Mouse (Mus musculus): ENCODE measurements around the gene Evl. TPM values are rescaled to one million over a fixed set of nuclear protein-coding genes. Genes with fewer than 3 reads are reported as not detected.
"Not testable (repeated sequence)": the region's sequence is repeated elsewhere in the genome, so short reads cannot be mapped to it uniquely, and the experiment has no call there.

Evl gene
- 151 and 156 TPM in 2 replicates for polyA plus RNA-seq (2016; fragmentation: Nextera tagmentation; extraction: Ambion mirVana)

DNA sequence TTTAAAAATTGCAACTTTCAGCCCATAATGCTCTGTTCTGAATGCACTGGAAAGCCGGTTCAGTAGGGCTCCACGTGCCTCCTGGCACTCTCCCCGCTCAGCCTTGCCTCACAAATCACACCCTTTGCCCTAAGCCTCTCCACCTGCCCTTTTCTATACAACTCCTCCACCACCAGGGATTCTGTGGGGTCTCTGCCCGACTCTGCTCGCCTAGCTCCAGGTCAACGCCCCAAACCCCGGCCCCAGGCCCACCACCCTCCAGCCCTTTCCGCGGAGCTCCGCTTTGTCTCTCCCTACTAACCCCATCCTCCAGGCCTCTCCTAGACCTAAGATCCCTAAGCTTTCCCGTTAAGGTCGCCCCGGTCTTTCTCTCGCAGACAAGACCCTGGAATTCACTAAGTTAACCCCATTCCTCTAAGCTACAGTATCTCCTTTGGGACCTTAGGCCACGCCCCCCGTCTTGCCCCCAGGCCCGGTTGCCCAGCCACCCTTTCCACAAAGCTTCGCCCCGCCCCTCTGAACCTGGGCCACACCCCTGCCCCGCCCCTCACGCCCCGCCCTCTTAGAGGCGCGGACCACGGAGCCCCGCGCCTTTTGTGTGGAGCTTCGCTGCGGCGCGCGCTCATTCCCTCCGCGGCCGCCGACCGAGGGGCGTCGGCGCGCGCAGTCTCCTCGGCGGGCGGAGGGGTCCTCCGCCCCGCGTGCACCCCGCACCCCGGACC, at the start of gene Evl:
TSS of gene Evl (plus strand) at position 601 of the 722 bp plus-strand sequence.
- no peaks in the 10 kb centered on the region for H3K9me3 ChIP-seq
- H3K27ac ChIP-seq, result peak within 1 kb of the TSS; percentile 89
- peak within 1 kb of the TSS; percentile 69 for H3K4me2 ChIP-seq (replicated peaks)
- H3K27me3 ChIP-seq (replicated peaks), result no peaks in the 10 kb centered on the region
- H3K9ac ChIP-seq, result peak within 1 kb of the TSS; percentile 99
- H3K4me1 ChIP-seq, result peaks cover 33% of the 10 kb centered on the region
- H3K4me3 ChIP-seq, result peak within 1 kb of the TSS; percentile 96
- WGBS, result 1% methylated on average over 49 of the region's 50 CpGs
- no peaks in the 10 kb centered on the region for H3K36me3 ChIP-seq
- ATAC-seq (ENCODE audit: low FRiP score, low read depth), result peak; percentile 86

DNA sequence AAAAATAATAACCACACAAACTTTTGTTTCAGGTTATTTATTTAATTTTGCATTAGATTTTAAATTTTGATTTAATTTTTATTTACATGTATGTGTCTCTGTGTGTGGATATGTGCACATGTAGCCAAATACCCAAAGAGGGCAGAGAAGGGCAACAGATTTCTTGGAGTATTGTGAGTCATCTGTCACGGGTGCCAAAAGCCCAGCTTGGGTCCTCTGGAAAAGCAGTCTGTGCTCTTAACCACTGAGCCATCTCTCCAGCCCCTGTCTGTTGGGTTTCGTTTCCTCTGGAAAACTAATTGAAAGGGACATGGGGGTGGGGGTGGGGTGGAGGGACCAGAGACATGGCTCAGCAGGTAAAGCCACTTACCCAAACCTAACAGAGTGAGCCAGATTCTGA, 48.7 kb upstream of the Evl start:
- no peak for ATAC-seq (ENCODE audit: low FRiP score, low read depth)
- H3K4me1 ChIP-seq, result no peaks in the 10 kb centered on the region
- no peak overlapping the region for H3K4me3 ChIP-seq
- 77% methylated on average over 2 of the region's 2 CpGs for WGBS
- H3K4me2 ChIP-seq (replicated peaks), result no peak overlapping the region
- no peak overlapping the region for H3K9ac ChIP-seq
- no peaks in the 10 kb centered on the region for H3K9me3 ChIP-seq
- no peak overlapping the region for H3K27ac ChIP-seq
- no peaks in the 10 kb centered on the region for H3K27me3 ChIP-seq (replicated peaks)
- peaks cover 3% of the 10 kb centered on the region for H3K36me3 ChIP-seq

DNA sequence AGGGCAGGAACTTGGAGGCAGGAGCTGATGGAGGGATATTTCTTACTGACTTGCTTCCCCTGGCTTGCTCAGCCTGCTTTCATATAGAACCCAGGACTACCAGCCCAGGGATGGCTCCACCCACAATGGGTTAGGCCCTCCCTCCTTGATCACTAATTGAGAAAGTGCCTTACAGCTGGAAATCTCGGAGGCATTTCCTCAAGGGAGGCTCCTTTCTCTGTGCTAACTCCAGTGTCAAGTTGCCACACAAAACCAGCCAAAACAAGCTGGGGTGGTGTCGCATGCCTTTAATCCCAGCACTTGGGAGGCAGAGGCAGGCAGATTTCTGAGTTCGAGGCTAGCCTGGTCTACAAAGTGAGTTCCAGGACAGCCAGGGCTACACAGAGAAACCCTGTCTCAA, 47.5 kb upstream of the Evl start:
- H3K36me3 ChIP-seq; H3K4me3 ChIP-seq; H3K9me3 ChIP-seq; H3K4me2 ChIP-seq (replicated peaks); H3K27ac ChIP-seq; H3K27me3 ChIP-seq (replicated peaks); H3K9ac ChIP-seq; ATAC-seq (ENCODE audit: low FRiP score, low read depth); H3K4me1 ChIP-seq: not testable (repeated sequence)
- WGBS, result 86% methylated on average over 3 of the region's 3 CpGs

DNA sequence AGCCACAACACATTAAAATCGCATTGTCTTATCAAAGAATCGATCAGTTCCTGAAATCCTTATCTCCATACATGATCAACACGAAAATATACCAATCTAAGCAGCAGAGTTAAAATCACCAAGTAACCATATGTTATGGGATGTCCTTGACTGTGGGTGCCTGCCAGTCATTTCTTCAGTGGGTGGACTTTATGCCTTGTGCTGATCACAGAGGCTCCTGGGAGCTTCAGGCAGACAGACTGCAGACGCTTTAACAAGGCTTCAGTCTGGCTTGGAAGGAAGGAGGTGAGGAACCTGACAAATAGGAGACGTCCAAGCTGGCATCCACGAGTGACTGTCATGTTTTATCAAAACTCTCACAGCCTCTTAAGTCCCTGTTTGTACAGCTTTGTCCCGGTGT, 43.9 kb upstream of the Evl start:
- Histone ChIP-seq H3K4me1 (no peaks in the 10 kb centered on the region), H3K27me3 (replicated peaks) (no peaks in the 10 kb centered on the region), H3K9ac (no peak overlapping the region), H3K36me3 (peaks cover 30% of the 10 kb centered on the region), H3K27ac (no peak overlapping the region), H3K9me3 (no peaks in the 10 kb centered on the region), H3K4me2 (replicated peaks) (no peak overlapping the region), H3K4me3 (no peak overlapping the region)
- 76% methylated on average over 7 of the region's 7 CpGs for WGBS
- no peak for ATAC-seq (ENCODE audit: low FRiP score, low read depth)

DNA sequence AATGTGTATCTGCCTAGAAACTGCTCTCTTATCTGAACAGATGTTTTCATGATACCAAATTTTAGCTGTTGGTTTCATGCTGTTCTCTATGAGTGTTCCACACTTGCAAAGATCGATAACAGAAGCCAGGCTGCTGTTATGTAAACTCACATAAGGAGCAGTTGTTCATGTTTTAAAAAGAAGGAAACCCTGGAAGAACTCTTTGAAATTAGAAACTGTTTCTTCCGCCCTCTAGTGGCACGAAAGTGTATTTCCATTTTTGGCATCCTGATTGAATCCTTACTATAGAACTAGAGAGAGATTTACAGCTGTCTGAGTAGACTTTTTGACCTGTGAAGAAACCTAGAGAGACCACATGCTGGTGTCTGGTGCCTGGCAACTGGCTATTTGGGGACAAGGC, 43.5 kb upstream of the Evl start:
- Histone ChIP-seq H3K27ac (no peak overlapping the region), H3K27me3 (replicated peaks) (no peaks in the 10 kb centered on the region), H3K9ac (no peak overlapping the region), H3K36me3 (peaks cover 34% of the 10 kb centered on the region), H3K4me3 (no peak overlapping the region), H3K4me1 (no peaks in the 10 kb centered on the region), H3K9me3 (no peaks in the 10 kb centered on the region), H3K4me2 (replicated peaks) (no peak overlapping the region)
- WGBS, result 11% methylated on average over 3 of the region's 3 CpGs
- ATAC-seq (ENCODE audit: low FRiP score, low read depth), result no peak

DNA sequence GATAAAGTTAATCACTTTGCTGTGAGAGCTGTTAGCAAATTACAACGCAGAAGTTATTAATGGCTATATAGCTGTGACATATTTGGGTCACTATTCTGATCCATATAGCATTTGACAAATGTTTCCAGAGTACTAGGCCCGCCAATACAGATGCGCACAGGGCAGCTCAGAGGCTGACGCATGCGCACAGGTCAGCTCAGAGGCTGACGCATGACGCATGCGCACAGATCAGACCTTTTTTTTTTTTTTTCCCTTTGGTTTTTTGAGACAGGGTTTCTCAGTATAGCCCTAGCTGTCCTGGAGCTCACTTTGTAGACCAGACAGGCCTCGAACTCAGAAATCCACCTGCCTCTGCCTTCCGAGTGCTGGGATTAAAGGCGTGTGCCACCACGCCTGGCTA, 39.1 kb upstream of the Evl start:
- H3K4me2 ChIP-seq (replicated peaks), result no peak overlapping the region
- no peak overlapping the region for H3K27ac ChIP-seq
- no peak overlapping the region for H3K4me3 ChIP-seq
- 97% methylated on average over 12 of the region's 12 CpGs for WGBS
- H3K36me3 ChIP-seq, result peaks cover 60% of the 10 kb centered on the region
- H3K9me3 ChIP-seq, result no peaks in the 10 kb centered on the region
- H3K27me3 ChIP-seq (replicated peaks), result no peaks in the 10 kb centered on the region
- no peak overlapping the region for H3K9ac ChIP-seq
- no peak for ATAC-seq (ENCODE audit: low FRiP score, low read depth)
- no peaks in the 10 kb centered on the region for H3K4me1 ChIP-seq

- no peaks in the 10 kb centered on the region for H3K27me3 ChIP-seq (replicated peaks)
- H3K4me1 ChIP-seq, result no peaks in the 10 kb centered on the region
- H3K4me3 ChIP-seq, result no peak overlapping the region
- no peak overlapping the region for H3K27ac ChIP-seq
- ATAC-seq (ENCODE audit: low FRiP score, low read depth), result no peak
- no peaks in the 10 kb centered on the region for H3K9me3 ChIP-seq
- H3K4me2 ChIP-seq (replicated peaks), result no peak overlapping the region
- H3K36me3 ChIP-seq, result peaks cover 77% of the 10 kb centered on the region
- WGBS, result 81% methylated on average over 8 of the region's 8 CpGs
- H3K9ac ChIP-seq, result no peak overlapping the region
Observed at GRCm38 (mm10) chr12:108519374-108519773, 35.1 kb upstream of the Evl start.

DNA sequence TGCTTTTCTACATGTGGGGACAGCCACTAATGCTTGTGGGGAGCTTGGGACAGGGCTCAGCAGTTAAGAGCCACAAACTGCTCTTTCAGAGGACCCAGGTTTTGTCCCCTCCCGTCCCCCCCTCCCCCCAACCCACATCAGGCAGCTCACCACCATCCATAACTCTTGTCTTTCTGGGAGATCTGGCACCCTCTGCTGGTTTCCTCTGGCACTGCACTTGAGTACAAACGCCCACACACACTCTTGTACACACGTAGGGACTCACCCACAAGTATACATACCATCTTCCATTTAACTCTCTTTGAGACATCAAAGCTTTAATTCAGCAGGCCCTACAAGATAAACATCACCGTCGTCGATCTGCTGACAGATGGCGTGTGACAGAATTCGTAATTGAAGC, 25.3 kb upstream of the Evl start:
- 58% methylated on average over 8 of the region's 8 CpGs for WGBS
- no peak overlapping the region for H3K4me3 ChIP-seq
- H3K9ac ChIP-seq, result no peak overlapping the region
- H3K4me2 ChIP-seq (replicated peaks), result no peak overlapping the region
- H3K9me3 ChIP-seq, result no peaks in the 10 kb centered on the region
- H3K4me1 ChIP-seq, result no peaks in the 10 kb centered on the region
- H3K27ac ChIP-seq, result no peak overlapping the region
- ATAC-seq (ENCODE audit: low FRiP score, low read depth), result no peak
- no peaks in the 10 kb centered on the region for H3K27me3 ChIP-seq (replicated peaks)
- H3K36me3 ChIP-seq, result peaks cover 60% of the 10 kb centered on the region

- H3K9me3 ChIP-seq, result no peaks in the 10 kb centered on the region
- H3K4me2 ChIP-seq (replicated peaks), result no peak overlapping the region
- no peak overlapping the region for H3K4me3 ChIP-seq
- no peak overlapping the region for H3K27ac ChIP-seq
- H3K36me3 ChIP-seq, result peaks cover 65% of the 10 kb centered on the region
- 93% methylated on average over 11 of the region's 11 CpGs for WGBS
- H3K4me1 ChIP-seq, result no peaks in the 10 kb centered on the region
- no peaks in the 10 kb centered on the region for H3K27me3 ChIP-seq (replicated peaks)
- ATAC-seq (ENCODE audit: low FRiP score, low read depth), result no peak
- no peak overlapping the region for H3K9ac ChIP-seq
Observed at GRCm38 (mm10) chr12:108534484-108534883, 20.0 kb upstream of the Evl start.

DNA sequence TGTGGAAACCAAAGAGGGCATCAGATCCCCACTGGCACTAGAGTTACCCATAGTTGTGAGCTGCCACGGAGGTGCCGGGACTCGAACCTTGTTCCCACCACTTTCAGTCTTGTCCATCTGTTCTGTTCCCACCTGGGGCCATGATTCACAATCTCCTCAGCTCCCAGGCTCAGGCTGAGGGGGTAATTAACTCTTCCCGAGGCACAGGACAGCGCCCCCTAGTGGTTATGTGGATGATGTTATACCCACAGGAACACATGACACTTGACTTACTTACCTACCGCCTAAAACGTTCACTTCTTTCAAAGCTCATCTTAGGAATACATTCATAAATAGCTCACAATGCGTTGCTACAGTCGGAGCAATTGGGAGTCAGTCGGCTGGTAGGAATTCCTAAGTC, 18.1 kb upstream of the Evl start:
- Histone ChIP-seq H3K4me2 (replicated peaks) (no peak overlapping the region), H3K4me1 (no peaks in the 10 kb centered on the region), H3K9me3 (no peaks in the 10 kb centered on the region), H3K4me3 (no peak overlapping the region), H3K27me3 (replicated peaks) (no peaks in the 10 kb centered on the region), H3K9ac (no peak overlapping the region), H3K27ac (no peak overlapping the region), H3K36me3 (peaks cover 56% of the 10 kb centered on the region)
- ATAC-seq (ENCODE audit: low FRiP score, low read depth), result no peak
- WGBS, result 73% methylated on average over 10 of the region's 10 CpGs

DNA sequence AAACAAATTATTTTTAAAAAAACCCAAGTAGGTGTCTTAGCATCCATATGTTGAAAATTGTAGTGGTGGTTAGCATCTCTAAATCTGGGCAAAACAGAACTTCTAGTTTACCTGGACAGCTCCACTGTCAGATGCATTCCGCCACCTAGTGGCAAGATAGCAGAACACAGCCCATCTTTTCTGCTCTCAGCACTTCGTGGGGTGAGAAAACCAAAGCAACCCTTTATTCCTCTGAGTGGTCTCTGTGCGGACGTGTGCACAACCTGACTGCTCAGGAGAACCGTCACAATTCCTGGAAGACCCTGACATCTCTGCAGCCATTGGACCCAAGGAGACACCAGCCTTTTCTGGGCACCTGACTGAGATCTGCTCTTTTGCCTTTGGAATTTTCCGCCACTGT, 13.4 kb upstream of the Evl start:
- H3K9me3 ChIP-seq, result no peaks in the 10 kb centered on the region
- H3K36me3 ChIP-seq, result peaks cover 34% of the 10 kb centered on the region
- no peak overlapping the region for H3K4me3 ChIP-seq
- H3K27me3 ChIP-seq (replicated peaks), result no peaks in the 10 kb centered on the region
- ATAC-seq (ENCODE audit: low FRiP score, low read depth), result peak; percentile 17; the same call in 1 of the 2 replicates
- no peak overlapping the region for H3K4me2 ChIP-seq (replicated peaks)
- 31% methylated on average over 6 of the region's 6 CpGs for WGBS
- peaks cover 2% of the 10 kb centered on the region; the same call in 1 of the 2 replicates for H3K4me1 ChIP-seq
- H3K9ac ChIP-seq, result no peak overlapping the region
- no peak overlapping the region for H3K27ac ChIP-seq

- WGBS, result 6% methylated on average over 10 of the region's 10 CpGs
- no peaks in the 10 kb centered on the region for H3K27me3 ChIP-seq (replicated peaks)
- H3K36me3 ChIP-seq, result no peaks in the 10 kb centered on the region
- peak overlapping the region; percentile 2 for H3K4me2 ChIP-seq (replicated peaks)
- ATAC-seq (ENCODE audit: low FRiP score, low read depth), result peak; percentile 70
- no peak overlapping the region for H3K4me3 ChIP-seq
- H3K9ac ChIP-seq, result no peak overlapping the region
- peak overlapping the region; percentile 53; the same call in 1 of the 2 replicates for H3K27ac ChIP-seq
- H3K9me3 ChIP-seq, result no peaks in the 10 kb centered on the region
- H3K4me1 ChIP-seq, result peaks cover 10% of the 10 kb centered on the region
Observed at GRCm38 (mm10) chr12:108546508-108547153, 7.9 kb upstream of the Evl start.
